Mouse (Mus musculus) stomach, embryonic 15.5 days (tissue): ENCODE measurements around the gene Lgr6. TPM values are rescaled to one million over a fixed set of nuclear protein-coding genes. Genes with fewer than 3 reads are reported as not detected.

Experiments used
- ATAC-seq: fragments of 200-750 bp; cut with Nextera tagmentation; 2 replicates; pipeline ENCODE4 v1.8.0; 2017; ENCODE audit warnings: low read depth, moderate number of reproducible peaks, moderate TSS enrichment; ENCODE audit not compliant: insufficient read depth, low FRiP score
- H3K27ac ChIP-seq: fragments of 300-500 bp; sonication (generic); 2 replicates; pipeline ENCODE4 v1.5.1; 2015; ENCODE audit warnings: mild to moderate bottlenecking, inconsistent platforms
- H3K27me3 ChIP-seq: fragments of 300-500 bp; sonication (generic); replicated peaks from 2 replicates; pipeline ENCODE4 v1.6.1; 2015; ENCODE audit warnings: inconsistent platforms
- H3K36me3 ChIP-seq: fragments of 300-500 bp; sonication (generic); 2 replicates; pipeline ENCODE4 v1.6.1; 2015; ENCODE audit warnings: inconsistent platforms
- H3K4me1 ChIP-seq: fragments of 300-500 bp; sonication (generic); 2 replicates; pipeline ENCODE4 v1.6.1; 2015; ENCODE audit warnings: inconsistent platforms
- H3K4me2 ChIP-seq: fragments of 300-500 bp; sonication (generic); 2 replicates; pipeline ENCODE4 v1.6.1; 2015; ENCODE audit warnings: mild to moderate bottlenecking, inconsistent platforms
- H3K4me3 ChIP-seq: fragments of 300-500 bp; sonication (generic); replicated peaks from 2 replicates; pipeline ENCODE4 v1.5.1; 2015; ENCODE audit warnings: inconsistent platforms
- H3K9ac ChIP-seq: fragments of 300-500 bp; sonication (generic); 2 replicates; pipeline ENCODE4 v1.6.1; 2015; ENCODE audit warnings: inconsistent platforms
- H3K9me3 ChIP-seq: fragments of 300-500 bp; sonication (generic); 2 replicates; pipeline ENCODE4 v1.6.1; 2016; ENCODE audit warnings: inconsistent platforms
- whole genome bisulfite sequencing: fragments of 180-500 bp; shearing (Covaris S2); methylation state at CpG from one replicate; pipeline ENCODE4 v1.1.7; 2015; 5-methylcytosine and 5-hydroxymethylcytosine counted together
- polyA plus RNA-seq: library from polyadenylated mRNA; unstranded; fragments of >200 nt; fragmentation: Nextera tagmentation; extraction: Ambion mirVana; gene quantifications from 2 replicates; pipeline ENCODE4 v1.2.1, GENCODE M21; 2015

Gene Lgr6
- polyA plus RNA-seq, 1 experiment from 2014 or later = 1.6 TPM

- H3K27ac ChIP-seq = no peak overlapping the region
- H3K9ac ChIP-seq = no peak overlapping the region
- H3K36me3 ChIP-seq = no peaks in the 10 kb centered on the region
- no peak for ATAC-seq
- H3K9me3 ChIP-seq = no peaks in the 10 kb centered on the region
- 73% methylated on average over 11 of the region's 11 CpGs for WGBS
- no peaks in the 10 kb centered on the region for H3K4me1 ChIP-seq
- H3K4me3 ChIP-seq = no peak overlapping the region
- H3K27me3 ChIP-seq = 0 out of 2 replicates have a peak, but pooled peaks cover 3% of the 10 kb centered on the region
- H3K4me2 ChIP-seq = no peak overlapping the region
Measured at GRCm38 (mm10) chr1:135096312-135096711, 8.8 kb downstream of the Lgr6 start.

GRCm38 (mm10) chr1:135095189-135095588, 9.9 kb downstream of the Lgr6 start:
- 26% methylated on average over 7 of the region's 7 CpGs for WGBS

GRCm38 (mm10) chr1:135094723-135095122, 10.4 kb downstream of the Lgr6 start:
- Histone ChIP-seq H3K36me3 (no peaks in the 10 kb centered on the region), H3K4me2 (no peak overlapping the region), H3K27ac (no peak overlapping the region), H3K9ac (no peak overlapping the region), H3K4me1 (no peaks in the 10 kb centered on the region), H3K9me3 (no peaks in the 10 kb centered on the region), H3K27me3 (no peaks in the 10 kb centered on the region), H3K4me3 (no peak overlapping the region)
- 70% methylated on average over 7 of the region's 7 CpGs for WGBS
- no peak for ATAC-seq

More at GRCm38 (mm10) chr1:135095189-135095588, 9.9 kb downstream of the Lgr6 start:
- no peaks in the 10 kb centered on the region for H3K36me3 ChIP-seq
- ATAC-seq = no peak
- H3K27me3 ChIP-seq = no peaks in the 10 kb centered on the region
- H3K9ac ChIP-seq = no peak overlapping the region
- no peak overlapping the region for H3K4me3 ChIP-seq
- H3K4me2 ChIP-seq = no peak overlapping the region
- H3K4me1 ChIP-seq = no peaks in the 10 kb centered on the region
- H3K9me3 ChIP-seq = no peaks in the 10 kb centered on the region
- H3K27ac ChIP-seq = no peak overlapping the region

- Histone ChIP-seq H3K4me2 (no peak overlapping the region), H3K36me3 (no peaks in the 10 kb centered on the region), H3K4me1 (no peaks in the 10 kb centered on the region), H3K27me3 (peaks cover 23% of the 10 kb centered on the region), H3K9me3 (no peaks in the 10 kb centered on the region), H3K9ac (no peak overlapping the region), H3K27ac (no peak overlapping the region), H3K4me3 (no peak overlapping the region)
- 67% methylated on average over 3 of the region's 3 CpGs for WGBS
- ATAC-seq = no peak
Measured at GRCm38 (mm10) chr1:135090914-135091313, 14.2 kb downstream of the Lgr6 start.

GRCm38 (mm10) chr1:135089626-135090025, 15.4 kb downstream of the Lgr6 start:
- H3K27me3 ChIP-seq = peaks cover 35% of the 10 kb centered on the region
- no peak overlapping the region for H3K4me2 ChIP-seq
- H3K9ac ChIP-seq = no peak overlapping the region
- H3K4me3 ChIP-seq = no peak overlapping the region
- H3K9me3 ChIP-seq = no peaks in the 10 kb centered on the region
- 71% methylated on average over 10 of the region's 10 CpGs for WGBS
- H3K27ac ChIP-seq = no peak overlapping the region
- H3K4me1 ChIP-seq = no peaks in the 10 kb centered on the region
- no peaks in the 10 kb centered on the region for H3K36me3 ChIP-seq
- no peak for ATAC-seq

- no peak overlapping the region for H3K9ac ChIP-seq
- no peak overlapping the region for H3K4me2 ChIP-seq
- no peaks in the 10 kb centered on the region for H3K9me3 ChIP-seq
- WGBS = 69% methylated on average over 1 of the region's 1 CpGs
- H3K27me3 ChIP-seq = peaks cover 43% of the 10 kb centered on the region
- no peak for ATAC-seq
- H3K4me3 ChIP-seq = no peak overlapping the region
- H3K36me3 ChIP-seq = no peaks in the 10 kb centered on the region
- H3K4me1 ChIP-seq = no peaks in the 10 kb centered on the region
- no peak overlapping the region for H3K27ac ChIP-seq
Measured at GRCm38 (mm10) chr1:135087414-135087813, 17.7 kb downstream of the Lgr6 start.

GRCm38 (mm10) chr1:135086015-135086414, 19.1 kb downstream of the Lgr6 start:
- Histone ChIP-seq H3K4me3 (no peak overlapping the region), H3K36me3 (no peaks in the 10 kb centered on the region), H3K4me1 (no peaks in the 10 kb centered on the region), H3K27ac (no peak overlapping the region), H3K9ac (no peak overlapping the region), H3K27me3 (peaks cover 43% of the 10 kb centered on the region), H3K4me2 (no peak overlapping the region), H3K9me3 (no peaks in the 10 kb centered on the region)
- 32% methylated on average over 7 of the region's 7 CpGs for WGBS
- no peak for ATAC-seq

GRCm38 (mm10) chr1:135085296-135085871, 19.7 kb downstream of the Lgr6 start:
- Histone ChIP-seq H3K27ac (no peak overlapping the region), H3K4me1 (no peaks in the 10 kb centered on the region), H3K36me3 (no peaks in the 10 kb centered on the region), H3K9ac (no peak overlapping the region), H3K4me2 (peak overlapping the region; percentile 39), H3K4me3 (no peak overlapping the region; the same call in 1 of the 2 replicates), H3K9me3 (no peaks in the 10 kb centered on the region), H3K27me3 (peaks cover 43% of the 10 kb centered on the region)
- ATAC-seq = no peak
- WGBS = 12% methylated on average over 28 of the region's 28 CpGs

GRCm38 (mm10) chr1:135083465-135083864, 21.6 kb downstream of the Lgr6 start:
- 81% methylated on average over 9 of the region's 9 CpGs for WGBS
- no peak overlapping the region for H3K9ac ChIP-seq
- no peak for ATAC-seq

GRCm38 (mm10) chr1:135082267-135082666, 22.8 kb downstream of the Lgr6 start:
- 71% methylated on average over 3 of the region's 3 CpGs for WGBS
- no peak for ATAC-seq

More at GRCm38 (mm10) chr1:135083465-135083864, 21.6 kb downstream of the Lgr6 start:
- Histone ChIP-seq H3K9me3 (no peaks in the 10 kb centered on the region), H3K4me2 (no peak overlapping the region), H3K27ac (no peak overlapping the region), H3K4me3 (no peak overlapping the region), H3K27me3 (peaks cover 32% of the 10 kb centered on the region), H3K36me3 (no peaks in the 10 kb centered on the region), H3K4me1 (no peaks in the 10 kb centered on the region)

GRCm38 (mm10) chr1:135079021-135079420, 26.1 kb downstream of the Lgr6 start:
- Histone ChIP-seq H3K9ac (no peak overlapping the region), H3K27ac (no peak overlapping the region), H3K4me1 (peaks cover 6% of the 10 kb centered on the region; the same call in 1 of the 2 replicates), H3K36me3 (no peaks in the 10 kb centered on the region), H3K9me3 (no peaks in the 10 kb centered on the region), H3K4me2 (no peak overlapping the region), H3K27me3 (peaks cover 5% of the 10 kb centered on the region; the same call in 1 of the 2 replicates), H3K4me3 (no peak overlapping the region)
- WGBS = 27% methylated on average over 2 of the region's 2 CpGs
- ATAC-seq = peak; percentile 41; the same call in 1 of the 2 replicates

More at GRCm38 (mm10) chr1:135082267-135082666, 22.8 kb downstream of the Lgr6 start:
- peaks cover 31% of the 10 kb centered on the region for H3K27me3 ChIP-seq
- H3K27ac ChIP-seq = no peak overlapping the region
- H3K36me3 ChIP-seq = no peaks in the 10 kb centered on the region
- no peaks in the 10 kb centered on the region for H3K9me3 ChIP-seq
- no peak overlapping the region for H3K9ac ChIP-seq
- H3K4me3 ChIP-seq = no peak overlapping the region
- H3K4me2 ChIP-seq = no peak overlapping the region
- no peaks in the 10 kb centered on the region for H3K4me1 ChIP-seq

- peak overlapping the region; percentile 54; the same call in 1 of the 2 replicates for H3K27ac ChIP-seq
- no peak overlapping the region for H3K4me2 ChIP-seq
- H3K9ac ChIP-seq = no peak overlapping the region
- ATAC-seq = peak; percentile 81
- no peaks in the 10 kb centered on the region for H3K36me3 ChIP-seq
- no peak overlapping the region for H3K4me3 ChIP-seq
- no peaks in the 10 kb centered on the region for H3K27me3 ChIP-seq
- H3K9me3 ChIP-seq = no peaks in the 10 kb centered on the region
- 36% methylated on average over 5 of the region's 5 CpGs for WGBS
- peaks cover 6% of the 10 kb centered on the region; the same call in 1 of the 2 replicates for H3K4me1 ChIP-seq
Measured at GRCm38 (mm10) chr1:135076470-135076869, 28.6 kb downstream of the Lgr6 start.
